Mouse (Mus musculus) CD4-positive, CD25-positive, alpha-beta regulatory T cell, adult 2 months (primary cell): ENCODE data around the gene Tenm3.

ENCODE experiments used
- DNase-seq: peaks from one replicate; pipeline ENCODE4 v3.0.0-alpha.2; 2012; ENCODE audit warnings: low read depth, low spot score

The Tenm3 gene

DNA sequence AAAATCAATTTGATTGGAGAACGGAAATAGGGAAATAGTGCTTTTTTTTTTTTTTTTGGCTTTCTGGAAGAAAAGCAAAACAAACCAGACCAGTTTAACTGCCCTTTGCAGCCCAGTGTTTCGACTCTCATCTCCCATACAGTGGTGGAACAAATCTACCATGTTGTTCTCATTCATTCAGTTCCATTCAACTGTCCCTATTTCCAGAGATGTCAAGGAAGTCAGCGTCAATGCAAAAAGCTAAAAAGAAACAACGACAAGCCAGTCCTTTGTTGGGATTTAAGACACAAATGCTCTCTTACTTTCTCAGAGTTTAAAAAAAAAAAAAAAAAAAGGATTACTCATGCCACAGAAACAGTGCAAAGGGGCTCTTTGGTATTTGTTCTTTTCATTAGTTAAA is 502.1 kb downstream of the Tenm3 start:
- no peak for DNase-seq

DNA sequence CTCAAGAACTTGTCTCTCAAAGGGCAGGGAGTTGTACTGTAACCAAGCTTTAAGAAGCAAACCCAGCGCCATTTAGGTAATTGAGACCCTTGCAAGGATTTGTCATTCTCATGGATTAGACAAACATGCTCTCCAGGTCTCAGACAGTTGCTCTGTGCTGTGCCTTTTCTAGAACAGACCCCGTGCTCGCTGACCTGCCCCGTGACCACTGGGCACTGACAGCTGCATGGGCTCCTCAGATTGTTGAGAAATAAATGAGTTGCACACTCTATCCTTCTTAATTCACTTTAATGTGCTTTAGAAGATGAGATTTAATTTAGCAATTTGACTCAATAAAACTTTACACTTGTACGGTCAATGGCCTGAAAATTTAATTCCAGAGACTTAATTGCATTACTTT is 502.5 kb downstream of the Tenm3 start:
- DNase-seq = no peak

DNA sequence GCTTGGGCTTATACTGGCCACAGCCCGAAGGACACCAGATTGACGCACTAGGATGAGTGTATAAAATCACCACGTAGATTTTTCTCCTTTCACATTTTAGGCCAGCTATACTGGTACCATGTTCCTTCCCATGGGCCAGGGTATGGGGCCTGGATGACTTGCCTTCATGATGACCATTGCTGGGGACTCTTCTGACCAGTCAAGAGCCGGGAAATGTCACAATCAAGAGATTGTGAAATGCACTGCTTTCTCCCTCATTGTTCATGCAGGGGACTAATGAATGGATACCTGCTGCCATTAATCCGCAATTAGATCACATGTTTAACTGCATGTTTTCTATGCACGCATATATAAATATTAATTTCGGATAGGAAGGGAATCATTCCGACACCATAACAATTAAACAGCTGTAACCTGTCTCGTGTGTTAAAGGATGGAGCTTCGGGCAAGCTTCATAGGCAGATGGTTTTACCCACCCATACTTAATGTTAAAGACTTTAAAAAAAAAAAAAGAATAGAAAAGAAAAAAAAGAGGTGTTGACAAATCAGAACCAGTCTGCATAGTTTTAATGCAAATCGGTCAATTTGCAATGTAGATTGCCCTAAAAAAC is 521.0 kb downstream of the Tenm3 start:
- DNase-seq = no peak

DNA sequence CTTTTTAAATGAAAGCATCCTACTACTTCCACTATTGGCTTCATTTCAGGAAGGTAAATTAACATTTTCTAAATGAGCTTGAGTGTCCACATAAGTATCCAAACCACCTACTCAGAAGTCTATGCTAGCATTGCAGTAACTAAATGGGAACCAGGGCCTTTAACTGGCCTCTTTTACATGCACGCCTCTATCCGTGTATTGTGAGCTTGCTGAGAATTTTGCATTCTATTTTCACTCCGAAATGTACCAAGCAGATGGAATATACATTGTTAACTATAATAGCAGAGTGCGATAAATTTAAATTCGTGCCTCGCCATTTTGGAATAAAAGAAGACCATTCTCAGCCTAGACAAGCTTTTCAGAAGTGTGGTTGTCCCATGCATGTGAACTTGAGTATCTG is 521.5 kb downstream of the Tenm3 start:
- DNase-seq = no peak

DNA sequence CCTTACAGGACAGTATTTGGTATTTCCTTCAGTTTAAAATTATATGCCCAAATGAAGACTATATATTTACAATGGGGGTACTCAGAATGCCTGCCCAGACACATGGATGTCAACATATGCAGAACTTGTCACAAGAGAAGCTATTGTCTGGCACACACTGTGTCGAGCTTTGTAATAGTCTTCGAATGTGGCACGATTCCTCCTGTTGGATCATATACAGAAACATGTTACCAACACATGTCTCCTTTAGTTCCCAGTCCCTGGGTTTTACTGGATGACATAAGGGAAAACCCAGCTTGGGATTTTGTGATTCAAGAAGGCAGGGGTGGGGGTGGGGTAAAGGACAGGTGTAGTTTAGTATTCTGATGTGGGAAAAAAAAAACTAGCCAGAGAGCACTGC is 524.1 kb downstream of the Tenm3 start:
- DNase-seq = no peak

DNA sequence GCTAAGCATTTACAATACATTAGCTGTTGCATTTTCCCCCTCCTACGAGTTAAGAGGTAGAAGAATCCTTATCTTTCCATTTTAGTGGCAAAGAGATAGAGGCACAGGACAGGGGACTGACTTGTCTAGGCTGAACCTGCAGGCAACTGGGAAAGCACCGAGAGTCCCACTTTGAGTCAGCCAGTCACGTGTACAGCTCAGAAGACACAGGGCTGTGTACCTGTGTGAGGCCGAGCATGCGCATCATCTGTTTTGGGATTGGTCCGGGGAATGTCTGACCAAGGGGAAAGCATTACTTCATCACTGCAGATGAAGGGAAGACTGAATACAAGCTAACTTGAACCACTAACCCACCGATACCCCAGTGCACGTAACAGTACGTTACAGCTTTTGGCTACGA is 526.3 kb downstream of the Tenm3 start:
- no peak for DNase-seq

DNA sequence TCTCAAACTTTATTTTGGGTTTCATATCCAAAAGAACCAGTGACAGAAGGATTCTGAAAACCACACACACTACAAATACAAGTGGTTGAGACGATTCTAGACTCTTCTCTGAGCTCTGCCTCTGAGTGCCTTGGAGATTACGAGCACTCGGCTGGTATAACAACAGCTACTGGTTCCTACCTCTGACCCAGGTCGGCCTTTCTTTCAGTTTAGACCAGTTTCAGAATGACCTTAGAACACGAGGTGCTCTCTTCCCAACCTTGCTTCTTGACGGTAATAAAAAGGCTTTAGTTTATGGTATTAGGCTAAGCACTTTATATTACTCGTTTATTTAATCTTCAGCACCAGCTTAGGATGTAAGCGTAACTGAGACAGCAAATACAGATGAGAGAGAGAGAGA is 528.1 kb downstream of the Tenm3 start:
- DNase-seq = no peak

DNA sequence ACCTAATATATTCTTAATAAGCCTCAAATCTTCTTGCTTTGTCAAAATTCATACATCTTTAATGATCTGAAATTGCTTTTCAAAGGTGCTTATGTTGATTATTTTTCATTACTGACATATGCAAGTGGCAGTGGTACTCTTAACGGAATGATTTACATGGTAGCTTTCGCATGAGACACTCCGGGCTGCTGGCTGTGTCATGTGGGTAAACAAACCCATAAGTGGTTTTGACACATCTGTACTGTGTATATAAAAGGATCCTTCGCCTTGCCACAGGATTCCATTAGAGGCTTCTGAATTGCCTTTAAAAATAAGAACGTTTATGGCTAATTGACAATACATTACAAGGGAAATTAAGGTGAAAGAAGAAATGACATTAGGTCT is 529.8 kb downstream of the Tenm3 start:
- no peak for DNase-seq

DNA sequence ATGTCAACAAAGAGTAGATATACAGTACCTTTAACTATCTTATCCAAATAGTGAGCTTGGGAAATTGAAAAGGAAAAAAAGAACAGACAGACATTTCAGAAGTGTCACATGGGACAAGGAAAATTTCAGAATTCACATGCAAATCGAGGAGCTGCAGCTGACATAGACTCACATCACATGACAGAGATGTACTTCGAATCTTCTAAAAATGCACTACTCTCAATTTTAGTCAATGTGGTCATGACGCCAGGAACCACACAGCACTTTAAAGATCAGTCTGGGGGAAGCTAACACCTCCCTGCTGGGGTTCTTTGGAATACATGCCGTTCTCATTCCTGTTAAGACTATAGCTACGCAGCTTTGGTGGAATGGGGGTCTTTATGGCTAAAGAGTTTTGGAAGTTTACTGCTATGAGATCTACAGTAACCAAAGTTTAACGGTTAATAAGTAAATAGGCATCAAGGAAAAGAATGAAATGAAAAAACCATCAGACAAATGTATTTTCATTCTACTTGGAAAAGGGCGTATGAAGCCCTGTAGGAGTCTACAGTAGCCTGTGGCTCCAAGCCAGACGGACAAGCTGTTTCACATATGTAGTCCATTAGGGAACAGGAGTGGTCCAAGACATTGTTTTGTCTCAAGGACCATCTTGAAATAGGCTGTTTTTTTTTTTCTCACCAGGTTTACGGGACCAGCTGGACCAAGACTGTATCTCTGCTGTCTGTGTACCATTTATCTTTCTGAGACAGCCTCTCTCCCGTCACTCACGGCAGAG is 530.4 kb downstream of the Tenm3 start:
- no peak for DNase-seq

DNA sequence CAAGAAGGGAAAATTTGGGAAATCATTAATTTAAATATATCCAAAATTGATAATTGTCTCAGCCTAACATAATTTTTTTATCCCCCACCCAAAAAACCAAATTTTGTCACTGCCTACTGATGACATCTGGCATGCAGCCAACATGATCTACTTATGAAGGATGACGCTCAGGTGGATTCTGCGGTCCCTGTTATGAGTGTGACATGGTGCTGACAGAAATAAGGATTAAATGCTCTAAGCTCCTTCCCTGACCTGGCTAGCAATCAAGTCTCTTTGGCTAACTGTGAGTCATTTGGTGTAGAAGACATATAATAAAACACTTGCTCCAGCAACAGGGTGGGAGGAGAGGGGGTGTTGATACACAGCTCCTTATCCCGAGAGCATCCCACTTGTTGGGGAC is 532.0 kb downstream of the Tenm3 start:
- DNase-seq = no peak

DNA sequence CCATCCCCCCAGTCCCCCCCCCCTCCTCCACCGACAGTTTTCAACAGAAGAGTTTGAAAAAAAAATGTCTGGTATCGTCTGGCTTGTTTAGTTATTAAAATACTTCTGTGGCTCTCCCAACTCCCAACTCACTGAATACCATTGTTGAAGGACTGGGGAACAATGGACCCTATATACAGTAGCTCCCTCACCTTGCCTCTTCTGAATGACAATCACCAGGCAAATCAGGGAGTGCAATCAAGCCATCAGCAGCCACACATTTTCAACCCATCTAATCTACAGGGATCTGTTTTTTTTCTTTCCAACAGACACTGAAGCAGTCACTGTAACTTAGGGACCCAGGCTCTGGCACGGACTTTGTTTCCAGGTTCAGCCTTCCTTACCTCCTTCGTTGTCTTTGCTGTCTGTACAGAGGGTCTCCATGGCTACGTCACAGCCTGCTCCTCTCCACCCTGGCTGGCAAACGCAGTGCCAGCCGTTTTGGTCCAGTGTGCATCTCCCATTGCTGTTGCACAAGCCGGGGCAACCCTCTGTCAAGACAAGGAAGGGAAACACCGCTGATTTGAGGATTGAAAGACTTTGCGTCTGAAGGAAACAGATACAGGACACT is 533.4 kb downstream of the Tenm3 start:
- no peak for DNase-seq

DNA sequence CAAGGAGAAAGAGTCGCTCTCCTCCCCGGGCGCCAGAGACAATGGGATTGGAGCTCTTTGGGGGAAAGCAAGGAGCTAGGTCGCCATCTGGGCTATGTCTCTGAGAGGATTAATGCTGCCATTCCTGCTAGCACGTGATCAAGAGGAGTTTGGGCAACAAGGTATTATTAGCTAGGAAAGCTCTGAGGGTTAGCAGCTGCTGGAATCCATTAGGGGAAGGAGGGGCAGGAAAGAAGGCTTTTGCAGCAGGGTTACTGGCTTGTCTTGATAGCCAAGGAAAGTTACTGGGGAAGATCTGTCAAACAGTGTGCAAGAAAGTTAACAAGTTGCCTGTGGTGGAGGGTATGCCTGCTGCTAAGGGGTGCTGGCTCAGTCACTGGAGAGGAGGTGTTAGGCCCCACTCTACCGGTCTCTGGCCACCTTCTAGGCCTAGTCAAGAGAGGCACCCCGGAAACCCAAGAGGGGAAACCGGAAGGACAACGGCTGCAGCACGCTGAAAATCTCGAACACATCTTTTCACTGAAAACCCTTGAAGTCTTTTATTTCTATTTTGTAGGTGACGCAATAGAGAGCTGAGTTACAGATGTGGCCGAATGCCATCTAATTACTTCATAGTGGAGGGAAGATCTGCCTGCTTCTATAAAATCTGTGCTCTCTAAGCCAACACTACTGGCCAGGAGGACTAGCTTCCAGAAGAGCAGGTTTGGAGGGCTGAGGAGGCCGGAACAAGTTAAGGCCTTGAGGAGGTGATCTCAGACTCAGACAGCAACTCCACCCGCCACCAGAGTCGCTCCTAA is 534.4 kb downstream of the Tenm3 start:
- DNase-seq = no peak

DNA sequence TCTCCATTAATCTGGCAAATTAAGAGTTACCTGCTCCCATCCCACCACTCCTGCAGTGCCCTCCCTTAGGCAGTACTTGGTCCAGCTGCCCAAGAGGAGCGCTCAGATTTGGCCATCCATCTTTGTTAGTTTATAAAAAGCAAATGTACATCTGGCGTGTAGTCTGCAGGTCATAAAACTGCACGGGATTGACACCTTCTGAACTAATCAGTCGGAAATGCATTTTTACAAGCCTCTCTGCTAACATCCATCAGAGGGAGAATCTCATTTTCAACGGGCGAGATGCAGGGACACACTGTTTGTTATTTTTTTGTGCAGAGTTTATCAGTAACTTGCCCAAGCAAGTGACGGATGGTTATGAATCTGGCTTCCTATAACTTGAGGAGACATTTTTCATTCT is 539.5 kb downstream of the Tenm3 start:
- DNase-seq = no peak

DNA sequence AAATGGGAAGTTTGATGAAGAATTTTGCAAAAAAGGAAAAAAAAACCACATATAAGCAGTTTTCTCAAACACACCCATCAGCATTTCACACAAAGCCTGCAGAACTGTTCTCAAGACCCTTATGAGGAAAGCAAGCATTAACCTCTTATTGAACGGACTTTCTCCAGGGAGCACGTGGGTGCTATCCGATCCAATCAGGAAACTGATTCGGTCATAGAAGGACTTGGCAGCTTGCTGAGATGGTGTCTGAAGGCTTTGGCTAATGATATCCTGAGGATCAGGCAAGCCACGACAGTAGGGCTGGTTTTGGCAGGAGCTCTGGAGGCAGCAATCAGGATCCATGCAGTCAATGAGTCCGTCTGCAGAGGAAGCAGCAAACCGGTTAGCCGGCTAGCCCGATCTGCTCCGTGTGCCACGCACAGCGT is 543.1 kb downstream of the Tenm3 start:
- DNase-seq = no peak

DNA sequence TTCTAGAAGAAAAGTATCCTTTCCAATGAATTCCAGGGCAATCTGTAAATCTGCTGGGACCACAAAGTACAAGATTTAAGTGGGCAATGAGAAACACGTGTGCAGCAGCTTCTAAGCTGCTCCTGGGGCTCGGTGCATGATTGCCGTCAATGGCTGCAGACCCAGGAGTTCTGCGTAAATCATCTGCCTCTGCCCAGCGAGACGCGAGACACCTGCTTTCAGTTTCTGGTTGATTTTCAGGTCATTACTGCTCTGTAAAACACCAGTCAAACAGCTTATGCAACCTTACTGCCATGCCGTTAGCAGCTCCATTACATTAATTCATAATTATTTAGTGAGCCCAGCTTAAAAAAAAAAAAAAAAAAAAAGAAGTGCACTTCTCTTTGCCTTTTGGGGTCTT is 543.7 kb downstream of the Tenm3 start:
- no peak for DNase-seq

DNA sequence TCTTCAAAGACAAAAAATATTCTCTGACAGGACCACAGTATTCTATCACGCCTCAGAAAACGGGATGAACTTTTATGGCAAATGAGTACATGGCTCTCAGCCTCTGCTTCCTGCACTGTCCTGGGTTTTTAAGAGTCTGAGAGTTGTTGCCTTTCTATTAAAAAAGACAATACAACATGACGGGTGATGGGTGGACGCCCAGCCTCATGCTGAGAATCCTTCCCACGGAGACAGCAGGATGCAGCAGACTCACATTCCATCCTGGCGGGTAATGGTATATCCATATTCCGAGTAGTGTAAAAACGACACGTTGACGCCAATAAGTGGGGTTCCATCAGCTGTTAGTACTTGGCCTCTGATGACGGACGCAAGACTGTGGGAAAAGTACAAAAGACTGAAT is 544.4 kb downstream of the Tenm3 start:
- DNase-seq = no peak

DNA sequence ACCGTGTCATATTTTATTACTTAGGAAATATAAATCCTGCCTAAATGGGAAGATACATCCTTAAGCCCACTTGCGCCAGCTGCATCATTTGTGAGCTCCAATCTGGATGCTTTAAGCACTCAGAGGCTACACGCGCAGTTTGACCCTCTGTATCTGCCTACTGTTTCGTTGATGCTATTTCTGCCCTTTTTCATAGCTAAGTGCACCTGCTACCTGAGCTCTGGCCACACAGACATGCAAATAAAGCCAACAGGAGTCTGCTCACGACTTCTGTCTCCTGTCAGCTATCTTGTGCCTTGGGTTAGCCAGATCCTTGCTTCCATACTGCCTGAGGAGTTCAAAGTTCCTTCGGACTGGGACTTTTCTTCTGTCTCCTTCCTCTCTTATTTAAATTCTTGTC is 547.4 kb downstream of the Tenm3 start:
- DNase-seq = no peak

DNA sequence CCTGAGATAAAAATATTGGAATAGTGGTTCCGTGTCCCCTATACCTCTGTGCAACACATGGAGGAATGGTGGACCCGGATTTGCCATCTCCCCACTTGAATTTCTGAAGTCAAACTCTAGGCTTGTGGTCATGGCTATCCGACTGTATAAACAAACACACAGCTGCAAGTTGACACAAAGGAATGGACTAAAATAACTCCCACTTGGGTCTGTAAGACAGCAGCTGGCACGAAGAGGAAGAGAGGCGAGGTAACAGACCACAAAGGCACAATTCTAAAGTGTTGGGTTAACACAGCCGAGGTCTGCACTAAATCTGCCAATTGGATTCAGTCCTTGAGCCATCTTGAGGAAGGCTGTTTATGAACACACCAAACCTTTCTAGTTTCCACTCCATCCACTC is 548.2 kb downstream of the Tenm3 start:
- no peak for DNase-seq

DNA sequence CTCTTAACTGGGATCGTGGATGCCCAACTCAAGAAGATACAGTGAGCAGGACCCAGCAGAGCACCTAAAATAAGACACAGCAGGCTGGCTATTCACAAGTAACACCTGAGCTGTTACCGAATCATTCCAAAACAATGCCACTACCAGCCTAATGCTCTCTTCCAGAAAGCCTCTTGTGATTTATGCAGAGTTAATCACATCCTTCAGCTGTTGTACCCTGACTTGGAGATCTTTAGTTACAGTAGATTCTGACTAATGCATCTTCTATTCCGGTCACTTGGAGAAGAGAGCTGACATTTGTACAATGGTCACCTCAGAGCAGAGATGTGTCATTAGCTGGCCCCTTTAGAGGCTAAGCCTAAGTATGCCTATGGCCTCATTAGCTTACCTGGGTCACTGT is 550.0 kb downstream of the Tenm3 start:
- no peak for DNase-seq

DNA sequence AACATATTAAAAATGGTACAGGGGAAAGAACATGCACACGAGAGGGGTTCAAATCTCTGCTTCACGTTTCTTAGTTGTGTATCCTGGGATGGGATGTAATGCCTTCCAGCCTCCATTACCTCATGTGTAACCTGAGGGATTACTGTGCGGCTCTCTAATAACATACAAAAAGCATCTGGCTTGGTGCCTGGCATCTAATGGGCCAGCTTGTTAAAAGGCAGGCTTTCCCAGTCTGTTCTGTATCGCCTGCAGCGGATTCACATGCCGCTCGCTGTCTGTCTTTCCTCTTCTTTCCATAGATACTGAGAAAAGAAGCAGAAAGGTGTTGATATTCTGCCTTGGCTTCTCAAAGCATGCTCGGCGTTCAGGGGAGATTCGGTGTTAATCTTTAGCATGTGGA is 558.3 kb downstream of the Tenm3 start:
- no peak for DNase-seq

DNA sequence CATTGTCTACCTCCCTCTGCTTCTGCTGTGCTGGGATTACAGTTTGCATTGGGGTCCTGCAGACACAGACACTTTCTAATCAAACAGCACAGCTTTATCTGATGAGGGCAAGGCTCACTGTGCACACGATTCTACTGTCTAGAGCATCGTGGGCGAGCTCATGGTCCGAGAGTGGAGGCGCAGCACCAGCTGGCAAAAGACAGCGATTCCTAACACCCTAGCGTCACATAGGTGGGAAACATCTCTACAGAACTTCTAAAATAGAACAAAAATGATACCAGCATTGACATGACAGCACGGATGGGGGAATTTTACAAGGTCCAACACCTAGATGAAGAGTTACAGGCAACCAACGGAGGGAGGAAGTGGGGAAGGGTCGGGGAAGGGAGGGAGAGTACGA is 561.9 kb downstream of the Tenm3 start:
- DNase-seq = no peak

DNA sequence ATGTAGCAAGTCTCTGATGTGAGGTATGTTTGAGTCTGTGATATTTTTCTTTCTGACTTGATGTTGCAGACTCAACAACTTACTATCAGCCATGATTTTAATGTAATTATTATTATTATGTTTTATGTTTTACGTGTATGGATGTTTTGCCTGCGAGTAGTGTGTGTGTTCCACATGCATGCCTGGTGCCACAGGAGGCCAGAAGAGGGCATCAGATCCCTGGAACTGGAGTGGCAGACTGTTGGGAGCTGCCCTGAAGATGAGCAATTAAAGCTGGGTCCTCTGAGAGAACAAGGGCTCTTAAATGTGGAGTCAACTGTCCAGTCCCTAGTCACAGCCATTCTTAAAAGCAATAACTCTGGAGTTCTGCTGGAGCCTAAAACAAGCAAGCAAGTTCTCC is 564.4 kb downstream of the Tenm3 start:
- DNase-seq = no peak
